Mouse (Mus musculus) left cerebral cortex, postnatal 4 days (tissue): ENCODE results near the gene Ltbp1. TPM values are rescaled to one million over a fixed set of nuclear protein-coding genes. Genes with fewer than 3 reads are reported as not detected.
"Not testable (repeated sequence)": the region's sequence is repeated elsewhere in the genome, so short reads cannot be mapped to it uniquely, and the experiment has no call there.

Source experiments
- DNase-seq: peaks from one replicate; pipeline ENCODE4 v3.0.0-alpha.2; 2022
- intact Hi-C: fragments of 180-260 bp; cut with DNase I; formaldehyde crosslinking; loops from one replicate; pipeline ENCODE4 v1.15.1; 2025
- total RNA-seq, 2 experiments: library from RNA; stranded (reverse); gene quantifications; 2 replicates each; pipeline ENCODE4 v1.2.3; 2021

The Ltbp1 gene
- total RNA-seq, 2 experiments from 2014 or later = 3.1 to 3.3 TPM

DNA sequence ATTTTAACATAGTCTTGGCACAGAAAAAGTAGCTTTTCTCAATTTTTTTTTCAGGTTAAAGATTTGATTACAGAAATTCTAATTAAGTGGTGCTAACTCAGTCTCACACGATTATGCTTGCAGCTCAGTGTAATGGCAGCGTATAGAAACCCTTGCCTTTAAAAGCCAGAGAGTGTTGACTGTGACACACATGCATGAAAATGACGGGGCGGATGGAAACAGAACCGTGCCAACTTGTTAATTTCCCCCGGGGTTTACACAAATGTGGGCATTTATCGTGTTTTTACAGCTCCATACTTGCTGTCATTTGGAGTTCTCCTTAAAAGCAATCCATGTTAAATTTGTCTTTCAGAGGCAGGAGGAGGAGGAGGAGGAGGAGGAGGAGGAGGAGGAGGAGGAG, 102.0 kb downstream of the Ltbp1 start:
- intact Hi-C loops = no loop called here
- peak; percentile 58 for DNase-seq

DNA sequence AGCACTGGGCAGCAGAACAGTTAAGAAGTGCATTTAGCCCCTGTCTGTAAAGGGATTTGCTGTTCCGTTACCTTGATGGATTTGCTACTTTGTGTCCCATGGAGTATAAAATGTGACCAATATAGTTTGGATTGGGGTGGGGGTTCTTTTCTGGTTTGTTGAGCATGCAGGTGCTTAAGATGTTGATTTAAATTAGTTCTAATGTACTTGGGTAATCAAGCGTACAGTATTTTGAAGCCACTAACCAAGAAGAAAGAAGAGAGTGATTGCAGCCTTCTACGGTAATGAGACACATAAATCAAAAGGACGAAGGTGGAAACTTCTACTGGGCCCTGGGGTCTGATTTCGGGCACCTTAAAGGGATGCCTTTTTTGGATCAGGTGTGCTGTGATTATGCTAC, 102.5 kb downstream of the Ltbp1 start:
- DNase-seq = no peak
- intact Hi-C loops = no loop called here

DNA sequence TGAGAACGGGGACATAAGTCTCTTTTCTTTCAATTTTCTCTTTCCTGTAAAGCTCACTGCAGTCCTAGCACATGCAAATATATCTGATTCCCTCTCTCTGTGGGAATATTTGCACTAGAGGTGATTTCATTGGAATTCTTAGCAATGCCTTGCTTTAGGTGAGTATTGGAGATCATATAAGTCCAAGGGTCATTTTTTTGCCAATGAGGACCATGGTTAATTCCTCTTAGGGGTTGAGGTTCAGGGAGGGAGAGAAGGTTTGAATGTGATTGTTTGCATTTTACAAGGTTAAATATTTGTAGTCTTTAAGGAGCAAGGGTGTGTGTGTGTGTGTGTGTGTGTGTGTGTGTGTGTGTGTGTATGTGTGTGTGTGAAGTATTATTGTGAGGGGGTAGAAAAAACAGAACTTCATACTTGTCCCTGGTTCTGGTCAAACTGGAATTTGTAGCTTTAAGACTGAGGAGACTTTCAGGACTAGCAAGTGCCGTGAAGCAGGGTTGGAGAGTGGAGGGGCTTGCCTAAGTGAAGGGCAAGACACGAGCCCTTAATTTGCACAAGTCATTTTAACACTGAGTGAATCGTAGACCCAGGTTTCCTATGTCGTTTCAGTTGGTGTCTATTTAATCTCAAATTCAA, 103.8 kb downstream of the Ltbp1 start:
- DNase-seq = no peak
- intact Hi-C loops = no loop called here

DNA sequence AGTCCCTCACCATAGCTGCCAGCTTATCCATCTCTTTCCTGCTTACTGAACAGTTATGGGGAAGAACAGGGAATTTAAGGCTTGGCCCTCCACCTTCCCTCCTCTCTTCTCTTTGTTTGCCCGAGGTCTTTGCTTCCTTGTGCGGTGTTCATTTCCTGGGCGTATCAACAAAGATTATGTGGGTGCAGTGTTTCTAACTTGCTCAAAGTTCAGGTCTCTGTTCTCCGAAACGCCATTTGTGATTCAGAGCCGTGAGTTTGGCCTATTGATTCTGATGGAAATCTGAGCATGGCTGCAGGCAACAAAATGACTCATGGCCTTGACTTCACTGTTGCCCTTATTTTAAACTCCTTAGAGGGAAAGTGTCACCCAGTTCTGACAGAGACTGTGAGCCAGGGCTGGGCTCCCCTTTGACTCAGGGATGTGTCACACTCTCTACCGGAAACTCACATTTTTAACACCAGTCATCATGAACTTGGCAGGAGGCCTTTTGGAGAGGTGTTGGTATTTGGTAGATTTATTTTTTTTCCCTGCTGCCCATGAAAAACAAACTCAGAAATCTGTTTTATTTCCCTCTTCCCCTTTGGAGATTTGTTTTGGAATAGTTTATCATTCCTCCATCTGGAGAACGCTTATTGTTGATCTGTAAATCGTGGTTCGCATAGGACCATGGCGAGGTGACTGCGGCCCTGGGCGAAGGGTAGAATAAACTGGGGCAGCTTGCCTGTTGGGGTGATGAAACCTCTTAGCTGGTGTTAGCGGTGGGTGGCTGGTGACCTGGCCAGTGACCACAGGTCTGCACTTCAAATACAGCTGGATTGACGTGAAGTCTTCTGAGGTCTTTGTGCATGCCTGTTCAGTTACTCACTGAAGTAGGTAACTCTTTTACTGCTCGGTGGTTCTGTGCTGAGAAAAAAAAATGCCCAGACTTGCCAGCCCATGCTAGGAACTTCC, 105.2 kb downstream of the Ltbp1 start:
- DNase-seq = no peak
- intact Hi-C loops = no loop called here

DNA sequence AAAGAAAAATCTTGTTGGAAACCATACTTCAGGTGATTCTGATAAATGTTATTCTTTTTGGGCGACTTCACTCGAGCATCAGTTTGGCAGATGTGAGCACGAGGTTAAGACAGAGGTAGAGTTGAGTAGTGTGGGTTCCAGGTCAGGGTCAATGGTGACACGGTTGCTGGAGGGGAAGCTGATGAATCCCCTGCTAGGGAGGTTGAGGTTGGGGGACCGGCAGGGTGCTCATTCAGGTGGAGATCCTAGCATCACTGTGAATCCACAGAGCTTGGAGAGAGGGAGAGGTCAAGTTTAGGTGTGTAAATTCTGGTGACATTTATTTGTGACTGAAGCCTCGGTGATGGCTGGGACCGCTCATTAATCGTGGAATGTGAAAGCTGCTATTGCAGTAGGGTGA, 110.2 kb downstream of the Ltbp1 start:
- intact Hi-C loops = no loop called here
- DNase-seq = no peak

DNA sequence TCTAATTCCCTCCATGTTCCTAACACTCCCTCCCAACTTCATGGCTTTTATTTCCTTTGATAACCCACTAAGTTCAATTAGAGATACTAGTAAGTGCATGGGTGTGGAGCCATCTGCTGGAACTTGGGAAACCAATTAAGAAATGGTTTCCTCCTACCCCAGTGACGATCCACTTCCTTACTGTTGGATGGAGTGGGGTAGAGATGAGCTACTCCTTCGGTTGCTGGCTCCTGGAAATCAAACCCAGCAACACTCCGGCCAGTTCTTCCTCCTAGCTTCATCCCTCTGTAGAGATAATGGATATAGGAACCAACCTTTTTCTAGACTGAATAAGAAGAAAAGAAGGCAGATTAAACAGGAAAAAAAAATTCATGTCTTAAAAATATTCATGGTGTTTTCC, 113.5 kb downstream of the Ltbp1 start:
- intact Hi-C loops = no loop called here
- DNase-seq = no peak

DNA sequence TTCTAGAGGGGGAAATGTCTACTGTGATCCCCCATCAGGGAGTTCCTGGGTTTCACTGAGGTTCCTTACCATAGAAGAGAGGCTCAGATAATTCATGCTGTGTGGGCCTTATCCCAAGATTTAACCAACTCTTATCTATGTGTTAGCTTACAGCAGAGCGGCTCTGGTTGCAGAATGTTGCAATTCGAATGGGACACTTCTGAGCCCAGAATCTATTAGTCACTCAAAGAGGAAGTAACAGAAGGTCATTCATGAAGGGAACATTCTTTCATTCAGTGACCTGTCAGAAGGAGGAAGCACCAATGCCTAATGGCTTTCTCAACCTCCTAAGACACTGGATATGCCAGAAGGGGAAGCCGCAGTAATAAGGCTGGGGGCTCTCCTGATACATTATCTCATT, 114.1 kb downstream of the Ltbp1 start:
- intact Hi-C loops = no loop called here
- no peak for DNase-seq

DNA sequence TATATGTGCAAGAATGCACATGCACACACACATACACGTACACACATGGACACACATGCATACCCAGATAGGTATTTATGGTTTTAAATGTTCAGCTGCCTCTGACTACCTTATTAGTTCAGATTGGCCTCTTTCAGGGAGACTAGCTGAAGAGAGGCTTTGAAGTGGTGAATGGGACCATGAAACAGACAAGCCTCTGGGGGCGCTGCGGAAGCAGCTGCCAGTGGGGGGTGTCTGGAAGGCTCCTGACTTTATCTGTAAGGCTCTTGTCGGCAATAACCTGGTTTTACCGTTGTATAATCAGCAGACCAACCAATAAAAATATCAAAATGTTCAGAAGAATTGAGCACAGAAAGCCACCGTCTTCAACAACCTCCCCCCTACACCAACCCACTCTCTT, 114.7 kb downstream of the Ltbp1 start:
- DNase-seq = no peak
- intact Hi-C loops = no loop called here

DNA sequence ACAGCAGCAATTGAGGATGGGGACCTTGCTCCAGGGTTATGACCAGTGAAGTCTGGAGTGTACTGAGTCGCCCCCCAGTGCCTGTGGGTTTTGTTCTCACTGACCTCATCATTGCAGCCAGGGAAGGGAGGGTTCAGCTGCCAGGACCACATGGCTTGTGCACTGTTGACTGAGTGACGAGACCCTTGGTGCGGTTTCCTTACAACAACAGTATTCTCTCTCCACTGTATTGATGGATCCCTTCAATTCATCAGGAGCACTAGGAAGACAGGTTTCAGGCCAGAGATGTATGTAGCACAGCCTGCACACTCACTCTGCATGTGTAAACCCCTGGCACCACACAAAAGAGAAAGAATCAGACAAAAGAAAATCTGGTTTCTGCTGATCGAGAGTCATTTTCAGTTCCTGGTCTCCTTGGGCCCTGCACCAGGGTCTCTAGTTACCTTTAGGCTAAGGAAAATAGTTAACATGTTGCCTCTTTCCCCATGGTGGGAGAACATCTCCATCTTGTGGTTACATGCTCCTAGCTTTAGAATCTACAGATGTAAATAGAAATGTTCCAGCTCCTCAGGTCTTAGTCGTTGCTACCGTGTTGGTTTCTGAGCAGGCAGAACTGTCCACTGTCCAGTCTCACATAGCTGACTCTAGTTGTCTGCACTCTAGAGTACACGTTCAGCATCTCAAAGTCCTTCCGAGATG, 117.4 kb downstream of the Ltbp1 start:
- no peak for DNase-seq

DNA sequence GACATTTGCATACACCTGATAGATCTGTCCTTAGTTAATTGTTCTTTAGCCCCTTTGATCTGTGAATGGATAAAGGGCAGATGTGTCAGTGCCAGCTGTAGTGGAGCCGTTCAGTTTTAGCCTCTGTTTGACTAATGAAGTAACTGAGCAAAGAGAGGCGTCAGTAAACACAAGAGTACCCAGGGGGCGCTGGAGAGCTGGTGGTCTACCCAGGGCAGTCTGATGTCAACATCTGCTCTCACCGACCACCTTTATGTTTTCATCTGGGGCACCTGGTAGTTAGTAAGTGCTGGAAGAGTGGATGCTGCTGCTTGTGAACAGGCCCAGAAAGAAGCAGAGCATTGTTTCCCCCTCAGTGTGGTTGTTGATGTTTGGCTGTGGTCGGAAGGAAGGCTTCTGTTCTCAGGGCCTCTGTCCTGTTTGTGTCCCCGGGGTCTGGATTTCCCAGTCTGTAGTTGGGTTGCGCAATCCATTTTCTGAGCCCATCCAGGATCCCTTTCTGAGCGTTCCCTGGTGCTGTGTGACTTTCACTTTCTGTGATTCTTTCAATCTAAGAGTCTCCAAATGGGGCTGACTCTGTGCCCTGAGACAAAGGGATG, 123.1 kb downstream of the Ltbp1 start:
- intact Hi-C loops = no loop called here
- DNase-seq = peak; percentile 6

More for the DNA sequence above, 117.4 kb downstream of the Ltbp1 start:
- intact Hi-C loops = no loop called here

DNA sequence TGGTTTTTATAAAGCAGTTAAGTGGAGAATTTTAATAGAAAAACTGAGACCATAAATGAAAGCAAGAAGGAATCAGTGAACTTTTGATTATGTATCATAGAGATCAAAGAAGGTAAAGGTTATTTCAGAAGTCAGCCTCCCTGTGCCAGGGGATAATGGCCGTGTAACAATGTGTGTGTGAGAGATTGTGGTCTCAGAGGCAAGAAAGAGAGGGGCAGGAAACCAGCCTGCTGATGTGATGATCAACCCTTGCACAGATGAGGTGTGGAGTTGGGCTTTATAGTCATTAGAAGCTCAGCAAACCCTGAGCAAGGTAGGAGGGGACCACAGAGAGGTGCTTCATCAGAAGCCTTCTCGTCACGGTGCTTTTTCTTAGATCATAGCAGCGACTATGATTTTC, 128.6 kb downstream of the Ltbp1 start:
- intact Hi-C loops = no loop called here
- DNase-seq = no peak

DNA sequence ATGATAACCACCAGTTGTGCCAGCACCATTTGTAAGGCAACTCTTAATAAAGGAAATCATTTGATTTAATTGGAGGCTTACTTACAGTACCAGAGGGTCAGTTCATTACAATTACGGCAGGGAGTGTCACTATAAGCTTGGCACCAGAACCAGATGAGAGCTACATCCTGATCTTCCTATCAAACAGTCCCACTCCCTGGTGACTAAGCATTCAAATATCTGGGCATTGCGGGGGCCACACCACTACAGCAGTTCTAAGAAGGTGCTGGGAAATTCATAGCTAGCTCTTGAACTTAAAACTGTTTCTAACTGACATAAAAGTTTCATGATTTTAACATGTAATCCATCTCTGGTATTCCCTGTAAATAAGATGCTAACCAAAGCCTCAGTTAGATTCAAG, 134.4 kb downstream of the Ltbp1 start:
- no peak for DNase-seq
- intact Hi-C loops = no loop called here

DNA sequence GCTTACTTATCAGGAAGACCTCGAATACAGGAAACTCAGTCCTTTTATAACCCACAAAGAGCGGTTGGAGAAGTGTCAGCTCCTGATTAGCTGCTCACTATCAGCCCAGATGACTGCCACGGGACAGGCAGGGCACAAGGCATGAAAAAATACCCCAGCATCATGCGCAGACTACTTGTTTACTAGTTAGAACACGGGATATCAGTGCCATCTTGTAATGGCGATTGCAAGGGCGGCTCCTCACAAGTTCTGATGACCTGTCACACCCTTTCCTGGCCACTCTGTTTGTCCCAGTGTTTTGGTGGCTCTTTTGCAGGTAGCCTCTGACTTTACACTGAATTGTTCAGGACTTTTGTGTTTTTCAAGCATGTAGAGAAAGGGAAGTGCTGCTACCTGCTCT, 137.5 kb downstream of the Ltbp1 start:
- intact Hi-C loops, DNase-seq: not testable (repeated sequence)

DNA sequence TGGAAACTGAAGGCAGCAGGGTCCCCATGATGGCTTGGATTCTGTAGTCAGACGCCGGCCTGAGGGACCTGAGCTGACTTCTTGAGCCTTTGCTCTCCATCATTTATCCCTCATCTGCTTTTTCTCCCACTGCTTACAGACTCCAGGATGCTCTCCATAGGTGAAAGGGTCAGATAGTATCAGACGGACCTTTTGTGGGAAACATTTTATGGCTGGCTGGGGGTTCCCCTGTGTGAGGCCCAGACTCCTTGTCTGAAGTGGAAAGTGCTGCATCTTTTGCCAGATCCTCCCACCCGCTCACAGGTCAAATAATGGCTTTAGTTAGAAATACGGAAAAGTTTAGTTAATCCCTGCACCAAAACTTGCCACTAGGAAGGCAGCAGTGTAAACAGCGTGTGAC, 138.6 kb downstream of the Ltbp1 start:
- intact Hi-C loops = no loop called here
- no peak for DNase-seq

DNA sequence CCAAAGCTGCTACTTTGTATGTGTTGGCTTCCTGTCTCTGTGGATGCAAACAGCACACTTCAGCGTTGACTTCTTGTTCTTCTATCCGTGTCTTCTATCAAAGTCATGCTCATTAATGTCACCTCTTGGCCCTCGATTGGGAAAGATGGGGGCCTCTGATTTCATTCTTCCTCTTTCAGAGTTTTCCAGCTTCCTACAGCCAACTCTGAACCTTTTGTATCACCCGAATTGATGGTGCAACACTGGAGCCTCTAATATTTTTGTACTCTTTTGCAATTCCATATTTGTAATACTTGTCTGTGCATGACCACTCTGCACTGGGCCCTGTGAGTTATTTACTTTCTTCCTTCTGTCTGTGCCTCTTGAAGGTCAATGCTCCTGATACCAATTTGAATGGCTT, 141.8 kb downstream of the Ltbp1 start:
- intact Hi-C loops = no loop called here
- no peak for DNase-seq

DNA sequence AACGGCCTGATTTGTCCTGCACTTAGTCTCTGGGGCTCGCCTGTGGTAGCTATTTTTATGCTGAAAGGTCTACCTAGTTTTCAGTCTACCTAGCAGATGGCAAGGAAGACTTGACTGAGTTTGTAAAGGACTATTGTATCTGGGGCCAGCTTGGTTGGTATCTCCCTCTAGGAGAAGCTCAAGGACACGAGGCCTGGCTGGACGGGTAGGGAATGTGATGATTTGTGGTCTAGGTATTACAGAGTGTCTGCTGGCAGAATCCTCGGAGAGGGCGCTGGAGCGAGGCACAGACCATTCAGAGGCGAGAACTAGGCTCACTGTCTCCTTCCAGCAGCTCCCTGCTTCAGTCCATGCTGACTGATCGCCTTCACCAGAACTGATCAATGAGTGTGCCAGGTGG, 146.4 kb downstream of the Ltbp1 start:
- intact Hi-C loops = no loop called here
- no peak for DNase-seq

DNA sequence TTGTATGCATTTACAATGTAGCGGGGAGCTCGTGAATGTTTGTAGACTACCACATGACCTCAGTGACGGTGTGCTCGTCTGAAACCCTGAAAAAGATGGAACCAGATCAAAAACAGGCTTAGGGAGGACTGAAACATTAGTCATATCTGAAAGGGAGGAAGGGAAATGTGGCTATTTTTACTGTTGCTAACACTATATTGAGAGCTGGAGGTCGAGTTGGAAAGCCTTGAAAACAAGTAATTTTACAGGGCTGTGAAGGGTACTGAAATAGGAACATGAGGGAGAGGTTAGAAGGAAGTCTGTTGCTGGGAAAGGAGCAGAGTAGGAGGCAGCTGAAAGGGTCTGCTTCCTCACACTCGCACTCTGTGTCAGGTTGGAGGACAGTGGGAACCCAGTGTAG, 147.7 kb downstream of the Ltbp1 start:
- intact Hi-C loops = no loop called here
- no peak for DNase-seq

DNA sequence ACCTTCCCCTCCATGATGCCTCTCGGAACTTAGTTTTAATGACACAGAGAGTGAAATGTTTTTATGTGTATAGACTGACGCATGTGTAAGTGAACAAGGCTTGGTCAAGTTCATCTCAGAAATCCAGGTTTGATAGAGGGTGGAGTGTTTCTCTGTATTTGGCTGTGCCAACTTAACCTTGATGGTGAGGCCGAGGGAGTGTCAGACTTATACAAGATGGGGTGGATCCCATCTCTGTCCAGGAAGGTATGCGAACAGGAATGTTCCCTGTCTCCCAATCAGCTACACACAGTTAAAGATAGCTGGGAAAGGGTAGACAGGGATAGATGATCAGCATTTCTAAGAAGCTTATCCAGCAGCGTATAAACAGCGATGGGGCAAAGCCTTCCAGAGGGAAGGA, 153.0 kb downstream of the Ltbp1 start:
- intact Hi-C loops = no loop called here
- DNase-seq = no peak

DNA sequence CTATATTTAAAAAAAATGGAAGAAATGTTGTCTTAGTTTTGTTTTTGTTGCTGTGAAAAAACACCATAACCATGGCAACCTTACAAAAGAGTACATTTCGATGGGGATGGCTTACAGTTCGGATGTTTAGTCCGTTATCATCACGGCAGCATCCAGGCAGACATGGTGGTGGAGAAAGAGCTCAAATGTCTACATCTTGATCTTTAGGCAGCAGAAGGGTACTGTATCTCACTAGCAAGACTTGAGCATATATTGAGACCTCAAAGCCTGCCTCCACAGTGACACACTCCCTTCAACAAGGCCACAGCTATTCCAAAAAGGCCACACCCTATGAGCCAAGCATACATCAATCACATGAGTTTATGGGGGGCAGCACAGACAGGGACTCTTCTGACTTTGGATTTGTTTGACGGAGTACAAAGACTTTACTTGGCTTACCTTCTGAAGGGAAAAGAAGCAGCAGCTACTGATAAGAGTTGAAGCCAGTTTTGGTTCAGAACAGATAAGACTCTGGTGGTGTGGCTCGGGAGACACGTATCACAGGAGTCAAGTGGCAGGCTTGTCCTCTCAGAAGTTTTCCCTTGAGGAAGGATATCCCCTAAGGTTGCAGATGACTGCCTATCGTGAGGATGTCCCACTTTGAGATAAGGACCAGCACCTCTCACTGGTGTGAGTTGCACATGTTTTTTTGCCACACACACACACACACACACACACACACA, 153.9 kb downstream of the Ltbp1 start:
- intact Hi-C loops = no loop called here
- no peak for DNase-seq

DNA sequence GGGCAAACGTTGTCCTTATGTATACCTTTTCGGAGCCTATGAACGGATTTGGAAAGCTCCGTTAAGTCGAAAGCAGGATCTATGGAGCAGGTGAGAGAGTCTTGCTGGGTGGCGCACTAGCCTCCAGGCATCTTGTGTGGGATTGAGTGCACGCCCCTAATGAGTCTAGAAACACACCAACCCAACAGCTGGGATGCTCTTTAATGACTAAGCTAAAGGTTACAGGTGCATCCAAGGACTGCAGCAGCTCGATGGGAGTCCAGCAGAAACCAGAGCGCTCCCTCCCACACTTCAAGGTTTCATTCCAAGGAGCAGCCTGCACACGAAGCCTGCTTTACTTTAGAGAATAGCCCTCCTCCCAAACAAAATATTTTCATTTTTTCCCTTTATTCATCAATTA, 155.7 kb downstream of the Ltbp1 start:
- intact Hi-C loops = no loop called here
- DNase-seq = no peak

DNA sequence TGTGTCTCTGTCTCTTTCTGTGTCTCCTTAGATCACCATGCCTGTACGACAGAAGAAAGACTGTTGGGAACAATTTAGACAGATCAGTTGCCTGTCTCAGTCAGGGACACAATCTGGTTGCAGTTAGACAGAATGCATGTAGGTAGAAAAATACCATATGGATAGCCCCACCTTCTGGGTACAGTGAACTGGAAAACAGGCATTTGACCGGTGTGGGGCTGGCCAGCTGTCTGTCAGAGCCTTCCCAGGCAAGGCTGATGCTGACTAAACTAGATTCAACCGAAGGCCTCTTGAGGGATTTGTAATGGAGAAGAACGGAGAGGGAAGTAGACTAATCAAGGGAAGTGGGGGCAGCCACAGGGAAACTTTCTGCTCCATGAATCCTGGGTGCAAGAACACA, 156.6 kb downstream of the Ltbp1 start:
- intact Hi-C loops = no loop called here
- DNase-seq = peak; percentile 18
